Mouse (Mus musculus) CH12.LX (cell line): ENCODE measurements around the gene Krtap16-3.

Source experiments
- CHD2 ChIP-seq: IDR thresholded peaks from 2 replicates; pipeline ENCODE4 v1.6.1; 2011; ENCODE audit warnings: low read length, improper control_type of control experiment
- NRF1 ChIP-seq: IDR thresholded peaks from 2 replicates; pipeline ENCODE4 v1.6.1; 2014; ENCODE audit warnings: low read depth, mild to moderate bottlenecking, inconsistent platforms, low read length, improper control_type of control experiment, moderate library complexity
- ZC3H11A ChIP-seq: IDR thresholded peaks from 2 replicates; pipeline ENCODE4 v1.6.1; 2012; ENCODE audit warnings: low read depth, mild to moderate bottlenecking, inconsistent platforms, low read length, improper control_type of control experiment

DNA sequence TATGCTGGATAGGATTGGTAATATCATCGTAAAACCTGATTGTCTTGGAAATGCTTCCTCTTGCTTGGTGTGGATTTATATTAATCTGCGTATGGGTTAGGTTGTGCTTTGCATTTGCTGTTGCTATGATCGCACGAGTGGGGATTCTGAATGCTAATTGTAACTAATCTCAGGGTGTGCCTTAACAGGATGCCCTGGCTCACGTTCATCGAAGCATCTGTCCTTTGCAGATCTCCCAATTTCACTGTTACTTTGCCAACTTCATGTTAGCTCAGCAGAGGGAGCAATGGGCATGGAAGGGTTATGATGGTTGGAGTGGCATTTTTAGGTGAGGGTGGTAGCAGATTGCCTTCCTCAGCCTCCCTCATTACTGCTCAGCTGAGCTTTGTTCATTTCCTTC, 21.6 kb downstream of the Krtap16-3 start:
- TF ChIP-seq ZC3H11A (no peak), CHD2 (no peak), NRF1 (no peak)
